Mouse (Mus musculus) stomach, postnatal 0 days (tissue): Measurements from ENCODE around the gene Tprn.

Experiments
- CTCF ChIP-seq: IDR thresholded peaks from 2 replicates; pipeline ENCODE4 v1.5.1; 2016; ENCODE audit warnings: antibody characterized with exemption, low read depth, mild to moderate bottlenecking, moderate library complexity
- EP300 ChIP-seq: optimal IDR thresholded peaks from 2 replicates; pipeline ENCODE3; 2016; ENCODE audit warnings: antibody characterized with exemption

- TF ChIP-seq EP300: no peak
- no peak for TF ChIP-seq CTCF
Observed at GRCm38 (mm10) chr2:25297093-25297492, 34.7 kb downstream of the Tprn start.
